Mouse (Mus musculus): ENCODE measurements around the gene Arl5c.

DNA sequence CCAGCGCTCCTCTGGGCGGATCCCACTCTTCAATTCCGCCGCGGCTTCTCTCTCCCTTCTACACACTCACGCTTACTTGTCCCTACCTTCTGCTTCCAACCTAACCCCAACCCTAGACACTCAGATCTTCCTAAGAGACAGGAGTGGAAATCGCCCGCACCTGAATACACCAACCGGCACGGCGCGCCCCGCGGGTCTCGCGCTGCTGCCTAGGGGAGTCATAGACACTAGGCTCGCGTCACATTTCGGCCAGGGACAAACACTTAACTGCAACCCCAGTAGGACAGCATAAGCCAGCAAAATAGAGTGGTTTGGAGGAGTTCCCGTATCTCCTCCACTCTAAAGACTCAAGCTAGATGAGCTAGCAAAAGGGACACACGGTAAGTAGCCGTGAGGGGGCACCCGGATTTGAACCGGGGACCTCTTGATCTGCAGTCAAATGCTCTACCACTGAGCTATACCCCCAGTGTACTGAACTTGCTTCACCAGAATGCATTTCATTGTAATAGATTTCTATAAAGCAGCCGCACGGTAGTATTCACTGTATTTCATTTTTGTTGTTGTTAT lies 7.4 kb downstream of the Arl5c start:
- no peak for TF ChIP-seq CTCF (IDR thresholded peaks at IDR 0.05 in 2 of 3, conservative IDR thresholded peaks at IDR 0.05 in 1 of 3; ENCODE audit: control insufficient read depth in 1 of 3, insufficient read depth in 1 of 3, low read depth in 2 of 3, low read length in 3 of 3, poor library complexity in 1 of 3, severe bottlenecking in 1 of 3)
- no peak; a peak in 1 of 4 replicates for TF ChIP-seq POLR2A (IDR thresholded peaks at IDR 0.05; ENCODE audit: control insufficient read depth in 1 of 2, insufficient read depth in 1 of 2, low read depth in 1 of 2, low read length in 2 of 2, poor library complexity in 1 of 2)
- peak; percentile 38; the same call in 1 of the 2 replicates for TF ChIP-seq NRF1 (IDR thresholded peaks at IDR 0.05; ENCODE audit: insufficient read depth, low read depth, low read length, poor library complexity, severe bottlenecking)
- no peak for TF ChIP-seq CHD2 (IDR thresholded peaks at IDR 0.05; ENCODE audit: low read length)
- no peak for TF ChIP-seq JUND (IDR thresholded peaks at IDR 0.05; ENCODE audit: low read depth, low read length)
- no peak for TF ChIP-seq MAX (IDR thresholded peaks at IDR 0.05; ENCODE audit: low read length)
- no peak for TF ChIP-seq ZMIZ1 (IDR thresholded peaks at IDR 0.05; ENCODE audit: low read depth, low read length)

All from MEL (cell line).